In genomic region chr6:146676904-146677303, GRCm38 (mm10) we compare ENCODE assay signal across 22 mouse cellular contexts. TPM values are rescaled to one million over a fixed set of nuclear protein-coding genes. Genes with fewer than 3 reads are reported as not detected.
DNase-seq lines count a peak whose midpoint lies in the region; ATAC-seq and TF ChIP-seq lines count a peak whose summit lies in the region.
"Had no signal": no experiment of that assay in that cellular context is flagged by ENCODE, and none has a peak within 500 bp of the region (broad histone marks: within the 10 kb centered on the region; RNA-seq: fewer than 3 reads in every experiment).

No protein-coding gene starts in this region.

- H3K9me3 ChIP-seq in heart, embryonic 10.5 days: peaks cover 8% of the 10 kb centered on the region
- peaks cover 11% of the 10 kb centered on the region for H3K9me3 ChIP-seq in heart, embryonic 12.5 days (replicated peaks)
- peaks cover 9% of the 10 kb centered on the region; the same call in 1 of the 2 replicates for H3K9me3 ChIP-seq in heart, embryonic 14.5 days (ENCODE audit: control insufficient read depth, low read length)
- H3K9me3 ChIP-seq in MEL (replicated peaks; ENCODE audit: insufficient read depth, low read length): no peaks in the 10 kb centered on the region
- H3K9me3 ChIP-seq: embryonic facial prominence, embryonic 12.5 days; forebrain, embryonic 15.5 days had no signal

- no peak overlapping the region for H3K4me3 ChIP-seq in heart, embryonic 10.5 days
- H3K4me3 ChIP-seq in heart, embryonic 12.5 days: no peak overlapping the region
- H3K4me3 ChIP-seq in heart, embryonic 14.5 days (ENCODE audit: control insufficient read depth in 1 of 2, insufficient read depth in 1 of 2, low read depth in 1 of 2, low read length in 2 of 2): no peak overlapping the region
- H3K4me3 ChIP-seq in MEL (ENCODE audit: control insufficient read depth in 1 of 2, insufficient read depth in 1 of 2, low read depth in 2 of 2, low read length in 2 of 2): peak overlapping the region; percentile 4 to 18; a peak in 3 of 4 replicates
- H3K4me3 ChIP-seq: embryonic facial prominence, embryonic 10.5 days; embryonic facial prominence, embryonic 12.5 days; forebrain, embryonic 13.5 days; forebrain, embryonic 15.5 days had no signal

- TF ChIP-seq EP300 in MEL (IDR thresholded peaks at IDR 0.05; ENCODE audit: low read depth in 1 of 2, low read length in 2 of 2): no peak; a peak in 1 of 4 replicates

- ATAC-seq in heart, embryonic 12.5 days (ENCODE audit: insufficient number of reproducible peaks, low FRiP score): no peak
- no peak for ATAC-seq in heart, embryonic 14.5 days (ENCODE audit: insufficient number of reproducible peaks, insufficient read depth, low FRiP score, low read depth)
- ATAC-seq: activated CD4-positive, CD25-positive, alpha-beta regulatory T cell, adult 4 months; forebrain, embryonic 13.5 days; forebrain, embryonic 15.5 days; Patski had no signal

- H3K27ac ChIP-seq in heart, embryonic 10.5 days: peak overlapping the region; percentile 86
- peak overlapping the region; percentile 48 for H3K27ac ChIP-seq in heart, embryonic 12.5 days (ENCODE audit: poor library complexity, severe bottlenecking)
- H3K27ac ChIP-seq in heart, embryonic 14.5 days (replicated peaks in 1 of 2; ENCODE audit: control insufficient read depth in 1 of 2, insufficient read depth in 1 of 2, low read depth in 2 of 2, low read length in 2 of 2): peak overlapping the region; percentile 56 to 92
- no peak overlapping the region for H3K27ac ChIP-seq in MEL (ENCODE audit: control insufficient read depth, low read depth, low read length)
- H3K27ac ChIP-seq: embryonic facial prominence, embryonic 10.5 days; embryonic facial prominence, embryonic 12.5 days; forebrain, embryonic 13.5 days; forebrain, embryonic 15.5 days had no signal

- intact Hi-C loops in heart, postnatal 36 days (cut with DNase I): no loop called here
- intact Hi-C loops in heart, postnatal 14 days (cut with DNase I): no loop called here
- intact Hi-C loops in heart, postnatal 10 days (cut with DNase I): no loop called here

- no peak for TF ChIP-seq CTCF in MEL (IDR thresholded peaks at IDR 0.05 in 2 of 3, conservative IDR thresholded peaks at IDR 0.05 in 1 of 3; ENCODE audit: control insufficient read depth in 1 of 3, insufficient read depth in 1 of 3, low read depth in 2 of 3, low read length in 3 of 3, poor library complexity in 1 of 3, severe bottlenecking in 1 of 3)

- no peaks in the 10 kb centered on the region for H3K27me3 ChIP-seq in heart, embryonic 10.5 days (ENCODE audit: insufficient read depth, poor library complexity, severe bottlenecking)
- no peaks in the 10 kb centered on the region for H3K27me3 ChIP-seq in heart, embryonic 12.5 days (replicated peaks)
- H3K27me3 ChIP-seq in heart, embryonic 14.5 days (ENCODE audit: control insufficient read depth, insufficient read depth, low read length): no peaks in the 10 kb centered on the region
- no peaks in the 10 kb centered on the region for H3K27me3 ChIP-seq in MEL (ENCODE audit: control insufficient read depth in 1 of 2, insufficient read depth in 2 of 2, low read length in 2 of 2)
- H3K27me3 ChIP-seq: embryonic facial prominence, embryonic 12.5 days; forebrain, embryonic 13.5 days; forebrain, embryonic 15.5 days; Patski had no signal

- no peak for TF ChIP-seq RAD21 in MEL (IDR thresholded peaks at IDR 0.05; ENCODE audit: low read depth, low read length)

- no peaks in the 10 kb centered on the region; the same call in 1 of the 2 replicates for H3K36me3 ChIP-seq in heart, embryonic 10.5 days
- no peaks in the 10 kb centered on the region for H3K36me3 ChIP-seq in heart, embryonic 12.5 days
- H3K36me3 ChIP-seq in heart, embryonic 14.5 days (ENCODE audit: control insufficient read depth, insufficient read depth, low read length): no peaks in the 10 kb centered on the region
- peaks cover 0 to 15% of the 10 kb centered on the region in 2 experiments; a peak in 2 of 4 replicates for H3K36me3 ChIP-seq in MEL (ENCODE audit: control insufficient read depth in 1 of 2, insufficient read depth in 2 of 2, low read length in 2 of 2)
- H3K36me3 ChIP-seq: embryonic facial prominence, embryonic 10.5 days; embryonic facial prominence, embryonic 12.5 days; forebrain, embryonic 15.5 days had no signal

- H3K9ac ChIP-seq in heart, embryonic 12.5 days: 0 out of 2 replicates have a peak overlapping the region, but pooled peaks have one; percentile 8
- no peak overlapping the region for H3K9ac ChIP-seq in heart, embryonic 14.5 days (ENCODE audit: low read length)
- H3K9ac ChIP-seq in MEL (ENCODE audit: control insufficient read depth, low read depth, low read length, poor library complexity, severe bottlenecking): 0 out of 2 replicates have a peak overlapping the region, but pooled peaks have one; percentile 20
- H3K9ac ChIP-seq: embryonic facial prominence, embryonic 12.5 days; forebrain, embryonic 13.5 days; forebrain, embryonic 15.5 days had no signal

- TF ChIP-seq POLR2A in MEL (IDR thresholded peaks at IDR 0.05; ENCODE audit: control insufficient read depth in 1 of 2, insufficient read depth in 1 of 2, low read depth in 1 of 2, low read length in 2 of 2, poor library complexity in 1 of 2): no peak

- no peaks in the 10 kb centered on the region for H3K79me2 ChIP-seq in MEL (ENCODE audit: control insufficient read depth, insufficient read depth, low read length, poor library complexity)

- WGBS in heart, embryonic 10.5 days: 39% methylated on average over 10 of the region's 10 CpGs
- WGBS in heart, embryonic 12.5 days: 38% methylated on average over 10 of the region's 10 CpGs
- 36% methylated on average over 10 of the region's 10 CpGs for WGBS in heart, embryonic 14.5 days

- H3K4me1 ChIP-seq in heart, embryonic 10.5 days: peaks cover 56% of the 10 kb centered on the region
- peaks cover 57% of the 10 kb centered on the region for H3K4me1 ChIP-seq in heart, embryonic 12.5 days (replicated peaks)
- H3K4me1 ChIP-seq in heart, embryonic 14.5 days (ENCODE audit: control insufficient read depth in 2 of 2, insufficient read depth in 2 of 2, low read length in 2 of 2): peaks cover 43 to 57% of the 10 kb centered on the region in 2 experiments
- peaks cover 19 to 26% of the 10 kb centered on the region in 2 experiments for H3K4me1 ChIP-seq in MEL (ENCODE audit: control insufficient read depth in 1 of 2, insufficient read depth in 2 of 2, low read length in 2 of 2)
- H3K4me1 ChIP-seq: embryonic facial prominence, embryonic 10.5 days; embryonic facial prominence, embryonic 12.5 days; forebrain, embryonic 13.5 days; forebrain, embryonic 15.5 days had no signal

- DNase-seq in heart, embryonic 10.5 days (ENCODE audit: low spot score): no peak
- DNase-seq in heart, postnatal 36 days: no peak
- DNase-seq in heart, postnatal 14 days: no peak
- DNase-seq in heart, postnatal 10 days: no peak
- peak; percentile 64 for DNase-seq in MEL (ENCODE audit: low read depth, low spot score)
- no peak for DNase-seq in urinary bladder, postnatal 36 days (ENCODE audit: low spot score in 2 of 2)
- DNase-seq: adrenal gland, adult 8-10 months; adrenal gland, postnatal 14 days; adrenal gland, postnatal 36 days; cerebellum, adult 11-12 months; cerebellum, adult 2 months; cerebellum, adult 9-10 months; cerebellum, postnatal 10 days; cerebellum, postnatal 25 days had no signal

- no peak overlapping the region for H3K4me2 ChIP-seq in heart, embryonic 12.5 days
- H3K4me2 ChIP-seq in heart, embryonic 14.5 days (ENCODE audit: low read length): no peak overlapping the region
- H3K4me2 ChIP-seq: embryonic facial prominence, embryonic 12.5 days; forebrain, embryonic 13.5 days; forebrain, embryonic 15.5 days had no signal

TF ChIP-seq in MEL, 35 proteins besides CTCF, POLR2A, EP300 and RAD21 (continues in another document):
- no peak for TF ChIP-seq MYB (IDR thresholded peaks at IDR 0.05; ENCODE audit: low read depth, low read length)
- no peak for TF ChIP-seq TAL1 (IDR thresholded peaks at IDR 0.05; ENCODE audit: low read length)
- no peak for TF ChIP-seq POLR2AphosphoS5 (IDR thresholded peaks at IDR 0.05; ENCODE audit: borderline replicate concordance, low read depth, low read length)
- no peak for TF ChIP-seq MEF2A (IDR thresholded peaks at IDR 0.05; ENCODE audit: extremely low read depth, insufficient replicate concordance, low read depth, low read length, poor library complexity, severe bottlenecking)
- no peak for TF ChIP-seq JUND (IDR thresholded peaks at IDR 0.05; ENCODE audit: low read depth, low read length)

RNA-seq across cellular contexts. Expression of gene Tm7sf3, which starts 34.3 kb away (rescaled TPM):
- 38.3 and 46.9 TPM in 2 replicates for polyA plus RNA-seq in heart, embryonic 10.5 days (2016; fragmentation: Nextera tagmentation; extraction: Ambion mirVana)
- 10 to 100 TPM; 15.8 to 18.0 TPM for total RNA-seq in heart, postnatal 36 days (2021)
- polyA plus RNA-seq in heart, embryonic 12.5 days (2016; fragmentation: Nextera tagmentation; extraction: Ambion mirVana): 49.4 and 51.7 TPM in 2 replicates
- total RNA-seq in heart, postnatal 14 days (2021): 10 to 100 TPM; 18.1 to 19.9 TPM
- polyA plus RNA-seq in heart, embryonic 14.5 days (2014; fragmentation: Nextera tagmentation; extraction: Ambion mirVana): 43.2 and 44.7 TPM in 2 replicates
- 10 to 100 TPM; 23.4 to 27.1 TPM for total RNA-seq in heart, postnatal 10 days (2021)
- 18.0 and 18.3 TPM in 2 replicates for total RNA-seq in MEL (2012; rRNA removed)
- 10 to 100 TPM in 1 of 2 experiments, not detected in 1; 27.1 TPM for polyA plus RNA-seq in MEL (2012; ENCODE audit: insufficient read depth in 1 of 2, insufficient read length in 2 of 2, low read depth in 1 of 2, low replicate concordance in 2 of 2, missing spikeins in 1 of 2)

RNA-seq across cellular contexts. Expression of gene Med21, which starts 34.6 kb away (rescaled TPM):
- polyA plus RNA-seq in heart, embryonic 10.5 days (2016; fragmentation: Nextera tagmentation; extraction: Ambion mirVana): 123 and 129 TPM in 2 replicates
- 10 to 100 TPM; 46.6 to 48.5 TPM for total RNA-seq in heart, postnatal 36 days (2021)
- 130 and 136 TPM in 2 replicates for polyA plus RNA-seq in heart, embryonic 12.5 days (2016; fragmentation: Nextera tagmentation; extraction: Ambion mirVana)
- 10 to 100 TPM; 51.3 to 55.2 TPM for total RNA-seq in heart, postnatal 14 days (2021)
- polyA plus RNA-seq in heart, embryonic 14.5 days (2014; fragmentation: Nextera tagmentation; extraction: Ambion mirVana): 153 and 156 TPM in 2 replicates
- 10 to 100 TPM; 53.8 to 59.7 TPM for total RNA-seq in heart, postnatal 10 days (2021)
- total RNA-seq in MEL (2012; rRNA removed): 79.5 and 83.7 TPM in 2 replicates
- 10 to 100 TPM in 1 of 2 experiments, not detected in 1; 56.7 TPM for polyA plus RNA-seq in MEL (2012; ENCODE audit: insufficient read depth in 1 of 2, insufficient read length in 2 of 2, low read depth in 1 of 2, low replicate concordance in 2 of 2, missing spikeins in 1 of 2)

RNA-seq across cellular contexts. Expression of gene Stk38l, which starts 47.9 kb away (rescaled TPM):
- 31.7 and 40.6 TPM in 2 replicates for polyA plus RNA-seq in heart, embryonic 10.5 days (2016; fragmentation: Nextera tagmentation; extraction: Ambion mirVana)
- total RNA-seq in heart, postnatal 36 days (2021): 10 to 100 TPM; 12.8 to 13.7 TPM
- 50.6 and 52.7 TPM in 2 replicates for polyA plus RNA-seq in heart, embryonic 12.5 days (2016; fragmentation: Nextera tagmentation; extraction: Ambion mirVana)
- 10 to 100 TPM; 14.9 to 15.8 TPM for total RNA-seq in heart, postnatal 14 days (2021)
- 43.1 and 43.2 TPM in 2 replicates for polyA plus RNA-seq in heart, embryonic 14.5 days (2014; fragmentation: Nextera tagmentation; extraction: Ambion mirVana)
- 10 to 100 TPM; 18.7 to 19.1 TPM for total RNA-seq in heart, postnatal 10 days (2021)
- total RNA-seq in MEL (2012; rRNA removed): 5.1 and 6.2 TPM in 2 replicates
- 1 to 10 TPM in 1 of 2 experiments, not detected in 1; 9.2 TPM for polyA plus RNA-seq in MEL (2012; ENCODE audit: insufficient read depth in 1 of 2, insufficient read length in 2 of 2, low read depth in 1 of 2, low replicate concordance in 2 of 2, missing spikeins in 1 of 2)

Comparison
In these comparisons a context has a peak if more than half of its experiments do, and no peak if none do; other contexts are left out.
1. H3K4me3 ChIP-seq: peak in MEL (2 of 2); none in heart, embryonic 10.5 days (single experiment), heart, embryonic 12.5 days (single experiment) and heart, embryonic 14.5 days (0 of 2).